Mouse (Mus musculus): ENCODE results near the gene Ncoa3.

Gene Ncoa3

GRCm38 (mm10) chr2:166110764-166111163 lies 118.3 kb downstream of the Ncoa3 start:
- DNase-seq, result no peak

DNA sequence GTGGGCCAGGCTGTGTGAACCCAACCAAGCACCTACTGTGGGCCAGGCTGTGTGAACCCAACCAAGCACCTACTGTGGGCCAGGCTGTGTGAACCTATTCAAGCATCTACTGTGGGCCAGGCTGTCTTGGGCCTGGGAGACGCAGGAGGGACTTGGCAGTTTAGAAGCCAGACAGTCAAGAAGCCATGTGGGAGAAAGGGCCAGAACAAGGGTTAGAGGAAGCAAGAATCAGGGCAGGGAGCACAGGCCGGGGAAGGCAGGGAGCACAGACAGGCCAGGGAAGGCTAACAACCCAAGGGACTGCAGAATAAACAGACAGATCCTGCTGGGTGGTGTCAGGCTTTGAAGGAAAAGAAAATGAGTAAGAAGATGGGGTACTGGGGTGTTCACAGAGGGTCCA lies 118.8 kb downstream of the Ncoa3 start:
- no peak for DNase-seq

DNA sequence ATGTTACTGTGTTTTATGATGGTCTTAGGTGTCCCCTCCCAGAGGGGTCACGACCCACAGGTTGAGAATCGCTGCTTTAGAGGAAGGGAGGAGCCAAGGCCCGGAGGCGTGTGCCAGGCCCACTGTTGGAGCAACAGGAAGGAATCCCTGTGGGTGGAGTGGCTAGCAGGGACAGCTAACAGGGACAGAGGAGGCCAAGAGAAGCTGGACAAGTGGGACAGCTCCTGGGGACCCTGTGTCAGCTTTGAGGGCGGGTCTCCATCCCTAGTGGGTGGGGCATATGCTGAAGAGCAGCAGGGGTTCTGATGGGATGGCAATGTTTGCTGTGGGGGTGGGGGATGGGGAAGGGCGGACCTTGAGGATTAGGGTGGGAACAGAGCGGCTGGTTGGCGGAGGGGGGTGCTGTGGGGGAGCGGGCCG lies 119.4 kb downstream of the Ncoa3 start:
- DNase-seq, result no peak

GRCm38 (mm10) chr2:166112986-166113385 lies 120.5 kb downstream of the Ncoa3 start:
- no peak for DNase-seq

GRCm38 (mm10) chr2:166115571-166116277 lies 123.3 kb downstream of the Ncoa3 start:
- no peak for DNase-seq

- DNase-seq, result no peak
These were observed 123.8 kb downstream of the Ncoa3 start for GRCm38 (mm10) chr2:166116278-166116608.

- no peak for DNase-seq
These were observed 124.3 kb downstream of the Ncoa3 start for GRCm38 (mm10) chr2:166116704-166117103.

- DNase-seq, result no peak
These were observed 127.6 kb downstream of the Ncoa3 start for GRCm38 (mm10) chr2:166119992-166120391.

DNA sequence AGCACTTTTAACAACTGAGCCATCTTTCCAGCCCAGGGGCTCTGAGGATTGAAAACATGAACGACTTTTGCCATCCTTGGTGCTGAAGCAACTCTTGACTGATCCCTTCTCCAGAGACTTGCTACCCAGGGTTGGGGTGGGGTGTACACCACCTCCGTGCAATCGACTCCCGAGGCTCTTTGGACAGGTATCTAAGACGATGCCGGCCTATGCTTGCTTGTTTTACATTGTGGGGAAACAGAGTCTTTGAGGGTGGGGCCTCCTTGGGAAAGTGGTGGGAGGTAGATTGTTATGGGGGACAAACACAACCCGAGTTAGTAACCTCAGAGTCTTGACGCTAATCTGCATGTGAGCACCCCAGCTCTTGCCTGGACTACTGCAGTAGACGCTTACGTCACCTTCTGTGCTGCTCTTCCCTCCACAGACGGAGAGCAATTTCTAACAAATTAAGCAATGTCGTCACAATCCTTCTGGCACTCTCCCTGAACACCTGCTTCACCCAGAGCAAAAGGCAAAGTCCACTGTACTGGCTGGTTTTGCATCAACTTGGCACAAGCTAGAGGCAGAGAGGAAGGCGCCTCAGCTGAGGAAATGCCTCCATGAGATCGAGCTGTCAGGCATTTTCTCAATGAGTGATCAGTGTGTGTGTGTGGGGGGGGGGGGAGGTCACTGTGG lies 129.4 kb downstream of the Ncoa3 start:
- DNase-seq, result no peak

GRCm38 (mm10) chr2:166122781-166123180 lies 130.3 kb downstream of the Ncoa3 start:
- DNase-seq, result no peak
